Mouse (Mus musculus): ENCODE results near the gene Plekhh3.

- no peak for TF ChIP-seq CTCF (IDR thresholded peaks at IDR 0.05; ENCODE audit: low read depth, low read length)
- TF ChIP-seq POLR2A (IDR thresholded peaks at IDR 0.05; ENCODE audit: borderline replicate concordance, low read depth, low read length), result no peak
Measured at GRCm38 (mm10) chr11:101166357-101166756, 4.8 kb downstream of the Plekhh3 start.
